Mouse (Mus musculus): ENCODE results near the gene Tor1aip2. TPM values are rescaled to one million over a fixed set of nuclear protein-coding genes. Genes with fewer than 3 reads are reported as not detected.

The Tor1aip2 gene
- polyA plus RNA-seq, 3 experiments from 2014 or later, result 35.2 to 50.4 (median 37.2) TPM

GRCm38 (mm10) chr1:156041451-156042241, 6.4 kb downstream of the Tor1aip2 start:
- ATAC-seq, result no peak

- no peak for ATAC-seq
Observed at GRCm38 (mm10) chr1:156042481-156042880, 7.3 kb downstream of the Tor1aip2 start.

GRCm38 (mm10) chr1:156043027-156043426, 7.8 kb downstream of the Tor1aip2 start:
- peak; percentile 69 for ATAC-seq

- no peak for ATAC-seq
Observed at GRCm38 (mm10) chr1:156044211-156044611, 9.0 kb downstream of the Tor1aip2 start.

DNA sequence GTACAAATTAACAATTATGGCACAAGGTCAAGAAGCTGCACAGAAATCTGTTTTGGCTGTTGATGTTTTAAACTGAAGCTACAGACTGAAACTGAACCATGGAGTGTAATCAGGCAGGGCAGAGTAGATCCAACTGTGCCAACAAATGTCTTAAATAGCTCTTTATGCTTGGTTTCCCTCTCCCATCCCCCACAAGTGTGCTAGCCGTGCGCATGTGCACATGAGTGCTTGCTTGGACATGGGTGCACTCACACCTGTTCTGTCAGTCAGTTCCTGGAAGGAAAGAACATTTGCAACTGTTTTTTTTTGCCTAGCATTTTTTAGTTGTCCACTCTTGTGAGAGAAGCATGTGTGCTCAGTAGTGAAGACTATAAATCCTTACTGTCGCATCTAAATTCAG, 11.5 kb downstream of the Tor1aip2 start:
- ATAC-seq, result no peak

DNA sequence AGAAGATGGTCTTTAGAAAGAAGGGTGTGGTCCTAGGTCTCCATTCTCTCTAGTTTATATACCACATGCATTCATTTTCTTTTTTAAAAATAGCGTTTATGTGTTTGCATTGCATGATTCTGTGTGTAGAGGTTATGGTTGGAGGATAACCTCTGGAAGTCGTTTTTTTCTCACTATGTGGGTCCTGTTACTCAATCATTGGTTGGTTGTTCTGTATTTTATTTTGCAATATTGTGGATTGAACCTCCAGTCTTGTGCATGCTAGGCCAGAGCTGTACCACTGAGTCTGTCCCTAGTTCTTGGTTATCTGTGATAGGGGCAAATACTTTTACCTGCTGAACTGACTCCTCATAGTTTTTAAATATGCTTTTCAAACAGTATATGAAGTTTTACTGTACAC, 23.0 kb downstream of the Tor1aip2 start:
- ATAC-seq, result no peak

DNA sequence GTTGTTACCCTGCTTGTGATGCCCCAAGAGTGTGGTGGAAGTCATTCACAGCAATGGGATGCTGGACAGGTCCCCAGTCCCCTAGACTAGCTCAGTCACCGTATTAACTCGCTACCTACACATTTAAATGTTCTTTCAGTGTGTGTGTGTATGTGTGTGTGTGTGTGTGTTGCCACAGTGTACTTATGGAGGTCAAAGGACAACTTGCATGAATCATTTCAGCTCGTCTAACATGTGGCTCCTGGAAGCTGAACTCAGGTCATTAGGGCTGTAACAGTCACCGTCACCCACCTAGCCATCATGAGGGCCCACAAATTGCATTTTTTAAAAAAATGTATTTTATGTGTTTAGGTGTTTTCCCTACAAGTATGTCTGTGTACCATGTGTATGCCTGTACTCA, 27.0 kb downstream of the Tor1aip2 start:
- ATAC-seq, result no peak

- no peak for ATAC-seq
Observed at GRCm38 (mm10) chr1:156066133-156066532, 30.9 kb downstream of the Tor1aip2 start.

DNA sequence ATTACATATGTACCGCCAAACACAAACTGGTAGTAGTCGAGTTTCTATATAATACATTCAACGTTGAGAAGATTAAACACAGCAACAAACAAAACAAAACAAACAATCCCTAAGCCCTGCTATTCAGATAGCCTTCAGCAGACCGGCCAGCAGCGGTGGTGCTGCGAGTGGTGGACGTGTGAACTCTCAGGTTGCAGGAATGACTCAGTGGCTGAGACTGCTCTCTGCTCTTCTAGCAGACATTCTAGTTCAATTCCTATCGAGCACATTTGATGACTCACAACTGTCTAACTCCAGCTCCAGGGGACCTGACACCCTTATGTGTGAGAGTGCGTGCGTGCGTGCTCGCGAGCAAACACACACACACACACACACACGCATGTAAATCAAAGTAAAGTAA, 34.9 kb downstream of the Tor1aip2 start:
- no peak for ATAC-seq

- ATAC-seq, result no peak
Observed at GRCm38 (mm10) chr1:156073169-156073821, 38.1 kb downstream of the Tor1aip2 start.

DNA sequence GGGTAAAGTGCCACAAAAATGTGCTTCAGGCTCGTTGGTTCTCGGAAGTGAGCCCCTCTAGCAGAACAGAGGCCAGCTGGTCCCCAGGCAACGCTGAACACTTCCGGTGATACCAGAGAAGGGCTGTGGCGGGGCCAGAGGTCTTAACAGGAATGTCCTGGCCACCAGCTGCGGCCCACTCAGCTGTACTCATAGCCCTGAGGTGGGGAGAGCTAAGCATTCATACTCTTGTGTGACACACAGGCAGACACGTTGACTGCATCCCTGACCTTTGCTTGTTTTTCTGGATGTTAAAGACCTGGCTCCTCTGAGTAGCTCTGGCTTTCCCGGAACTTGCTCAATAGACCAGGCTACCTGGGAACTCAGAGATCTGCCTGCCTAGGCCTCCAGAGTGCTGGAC, 39.4 kb downstream of the Tor1aip2 start:
- no peak for ATAC-seq

DNA sequence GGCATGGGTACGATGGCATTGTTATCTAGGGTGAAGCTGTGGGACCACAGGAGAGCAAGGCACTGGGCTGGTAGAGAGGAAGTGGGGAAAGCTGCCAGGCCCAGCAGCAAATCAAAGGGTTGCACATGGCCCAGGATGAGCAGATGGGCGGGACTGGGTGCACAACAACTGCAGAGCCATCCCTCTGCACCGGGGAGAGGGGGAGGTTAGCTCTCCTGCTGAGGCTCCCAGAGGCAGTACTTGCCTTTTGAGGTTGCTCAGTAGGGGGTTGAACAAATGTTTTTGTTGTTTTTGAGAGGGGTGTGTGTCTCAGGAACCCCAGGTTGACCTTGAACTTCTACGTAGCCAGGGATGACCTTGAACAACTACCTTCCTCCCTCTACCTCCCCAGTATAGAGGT, 41.3 kb downstream of the Tor1aip2 start:
- ATAC-seq, result no peak

DNA sequence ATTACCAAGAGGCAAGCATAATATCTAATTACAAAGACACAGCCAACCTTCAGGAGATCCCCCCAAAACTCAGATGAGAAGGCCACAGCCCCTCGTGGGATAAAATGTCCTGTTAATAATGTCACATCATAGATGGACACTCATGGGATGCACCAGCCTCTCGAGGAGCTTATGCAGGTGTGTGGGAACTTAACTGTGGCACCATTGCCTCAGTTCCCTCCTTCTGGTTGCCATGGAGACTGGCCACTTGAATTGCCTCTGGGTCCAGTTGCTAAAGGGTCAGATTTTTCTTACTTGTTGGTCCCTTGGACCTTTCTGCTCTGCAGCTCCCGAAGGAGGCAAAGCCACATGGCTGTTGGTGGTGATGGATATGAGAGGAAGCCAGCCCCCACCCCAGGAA, 42.5 kb downstream of the Tor1aip2 start:
- no peak for ATAC-seq

DNA sequence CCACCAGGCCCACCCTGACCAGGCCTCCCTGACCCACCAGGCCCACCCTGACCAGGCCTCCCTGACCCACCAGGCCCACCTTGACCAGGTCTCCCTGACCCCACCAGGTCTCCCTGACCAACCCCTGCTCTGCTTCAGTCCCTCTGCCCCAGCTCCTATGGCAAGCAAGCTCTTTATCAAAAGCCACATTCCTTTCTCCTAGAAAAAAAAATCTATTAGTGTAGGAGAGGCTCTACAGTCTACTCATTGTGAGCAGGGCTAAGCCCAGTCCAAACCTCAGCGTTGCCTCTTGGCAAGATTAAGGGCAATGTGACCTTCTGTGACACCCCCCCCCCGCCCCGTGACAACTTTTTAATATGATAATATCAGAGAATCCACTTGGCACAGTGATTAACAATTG, 49.4 kb downstream of the Tor1aip2 start:
- ATAC-seq, result no peak

DNA sequence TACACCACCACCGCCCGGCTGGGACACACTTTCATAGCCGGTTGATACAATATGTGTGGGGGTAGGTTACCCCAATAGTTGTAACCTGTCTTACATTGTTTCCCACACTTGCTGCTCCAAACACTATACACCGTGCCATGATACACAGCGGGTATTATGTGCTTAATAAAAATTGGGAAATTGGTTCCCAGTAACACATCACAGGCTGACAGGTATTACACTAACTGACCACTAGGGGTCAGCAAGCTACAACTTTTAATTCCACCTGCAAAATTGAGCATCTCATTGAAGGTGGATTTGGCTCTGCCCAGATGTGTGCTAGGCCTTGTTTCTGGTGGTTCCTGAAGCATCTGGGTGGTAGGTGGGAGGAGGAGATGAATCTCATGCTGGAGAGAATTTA, 50.6 kb downstream of the Tor1aip2 start:
- peak; percentile 71 for ATAC-seq

GRCm38 (mm10) chr1:156087586-156087985, 52.4 kb downstream of the Tor1aip2 start:
- no peak for ATAC-seq

DNA sequence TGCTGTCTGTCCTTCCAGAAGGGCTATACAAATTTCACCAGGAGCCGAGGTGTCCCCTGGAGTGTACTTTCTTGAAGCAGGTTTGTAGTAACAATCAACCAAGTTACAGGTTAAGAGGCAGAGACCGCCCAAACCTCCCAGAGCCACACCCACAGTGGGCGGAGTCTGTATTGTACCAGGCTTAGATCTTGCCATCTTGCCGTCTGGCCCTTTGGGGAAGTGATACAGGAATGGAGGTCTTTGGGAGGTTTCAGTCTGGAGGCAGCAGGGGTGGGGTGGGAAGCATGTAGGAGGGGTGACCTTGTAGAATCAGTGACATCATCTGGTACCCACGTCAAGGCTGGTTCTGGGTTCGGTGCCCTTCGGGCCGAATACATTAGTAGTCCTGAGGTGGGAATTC, 54.4 kb downstream of the Tor1aip2 start:
- ATAC-seq, result no peak

DNA sequence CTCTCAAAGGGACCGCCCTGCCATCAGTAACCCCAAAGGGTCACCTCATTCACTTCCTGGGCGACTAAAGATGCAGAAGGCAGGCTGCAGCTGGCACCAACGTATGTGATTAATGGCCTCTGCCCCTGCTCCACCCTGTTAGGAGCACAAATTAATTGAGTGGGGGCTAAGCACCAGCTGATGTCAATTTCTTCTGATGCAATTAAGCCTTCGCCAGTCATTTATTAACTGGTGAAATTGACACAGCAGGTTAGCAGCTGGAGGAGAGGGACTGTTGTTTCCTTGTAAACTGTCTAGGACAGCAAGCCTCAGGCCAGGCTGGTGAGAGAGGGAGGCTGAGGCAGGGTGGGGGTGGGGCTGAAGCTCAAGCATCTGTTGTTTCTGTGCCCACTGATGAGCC, 54.8 kb downstream of the Tor1aip2 start:
- ATAC-seq, result no peak

DNA sequence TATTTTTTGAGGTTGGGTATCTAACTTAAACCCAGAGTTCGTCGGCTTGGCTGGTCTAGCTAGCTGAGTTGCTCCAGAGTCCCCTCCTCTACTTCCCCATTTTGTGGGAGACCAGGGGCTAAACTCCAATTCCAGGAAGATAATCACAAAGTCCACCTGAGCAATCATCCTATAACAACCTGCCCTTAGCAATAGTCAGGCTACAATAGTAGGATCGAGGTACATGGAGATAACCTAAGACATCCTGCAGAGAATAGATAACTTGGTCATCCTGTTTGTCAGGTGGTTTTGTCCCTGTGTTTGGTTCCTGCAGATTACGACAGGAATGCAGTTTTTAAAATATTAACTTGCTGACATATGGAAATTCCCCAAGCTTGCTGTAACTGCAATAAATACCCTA, 56.6 kb downstream of the Tor1aip2 start:
- ATAC-seq, result no peak

GRCm38 (mm10) chr1:156103763-156104162, 68.6 kb downstream of the Tor1aip2 start:
- ATAC-seq, result no peak

DNA sequence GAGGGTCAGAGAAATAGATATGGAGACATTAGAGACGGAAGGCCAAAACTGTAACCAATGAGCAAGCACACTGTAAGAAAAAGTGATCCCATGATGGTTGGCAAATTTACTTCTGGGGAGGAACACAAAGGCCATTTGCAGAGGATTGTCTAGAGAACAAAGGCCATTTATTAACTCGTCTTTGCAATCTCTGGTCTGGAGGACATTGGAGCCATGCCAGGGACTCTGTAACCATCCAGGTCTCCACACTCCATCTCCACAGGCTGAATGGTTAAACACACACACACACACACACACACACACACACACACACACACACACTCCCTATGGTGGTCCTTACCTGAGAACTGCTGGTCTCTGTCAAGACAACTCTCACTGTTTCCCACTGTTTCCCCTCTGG, 70.2 kb downstream of the Tor1aip2 start:
- no peak for ATAC-seq

DNA sequence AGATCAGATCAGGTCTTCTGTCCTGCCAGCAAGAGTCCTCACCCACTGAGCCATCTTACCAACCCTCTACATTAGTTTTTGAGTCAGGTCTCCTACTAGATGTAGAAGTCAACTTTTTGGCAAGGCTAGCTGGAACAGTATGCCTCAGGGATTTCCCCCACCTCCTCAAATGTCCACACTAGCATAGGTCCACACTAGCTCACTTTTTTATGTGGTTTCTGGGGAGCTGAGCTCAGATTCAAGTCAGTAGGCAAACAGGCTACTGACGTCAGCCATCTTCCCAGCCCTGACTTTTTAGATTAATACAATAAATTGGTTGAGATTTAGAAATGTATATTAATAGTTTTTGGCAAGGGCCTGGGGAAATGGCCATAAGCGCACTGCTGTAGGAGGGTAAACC, 72.2 kb downstream of the Tor1aip2 start:
- peak; percentile 58 for ATAC-seq

GRCm38 (mm10) chr1:156108400-156108799, 73.2 kb downstream of the Tor1aip2 start:
- ATAC-seq, result no peak

GRCm38 (mm10) chr1:156111090-156111489, 75.9 kb downstream of the Tor1aip2 start:
- ATAC-seq, result no peak
